Mouse (Mus musculus): ENCODE data around the gene Borcs6. TPM values are rescaled to one million over a fixed set of nuclear protein-coding genes. Genes with fewer than 3 reads are reported as not detected.

The Borcs6 gene
- polyA plus RNA-seq, 1 experiment from 2014 or later, result 6.6 TPM

GRCm38 (mm10) chr11:69064259-69065133 is 5.0 kb downstream of the Borcs6 start:
- peaks cover 20% of the 10 kb centered on the region for H3K4me1 ChIP-seq (ENCODE audit: control insufficient read depth, insufficient read depth, low read length)
- H3K4me3 ChIP-seq (ENCODE audit: low read length), result peak overlapping the region; percentile 89
- 53% methylated on average over 9 of the region's 9 CpGs for WGBS
- H3K9ac ChIP-seq (ENCODE audit: low read depth, low read length), result peak overlapping the region; percentile 59
- no peaks in the 10 kb centered on the region for H3K27me3 ChIP-seq (ENCODE audit: control insufficient read depth, insufficient read depth, low read length)
- H3K36me3 ChIP-seq (ENCODE audit: control insufficient read depth, insufficient read depth, low read length), result no peaks in the 10 kb centered on the region
- H3K27ac ChIP-seq (ENCODE audit: low read depth, low read length), result peak overlapping the region; percentile 71
- no peaks in the 10 kb centered on the region for H3K9me3 ChIP-seq (ENCODE audit: control insufficient read depth, low read length)
- no peak for ATAC-seq (ENCODE audit: low FRiP score, low TSS enrichment)
- H3K4me2 ChIP-seq (replicated peaks; ENCODE audit: low read depth, low read length), result peak overlapping the region; percentile 69

GRCm38 (mm10) chr11:69065394-69065925 is 5.9 kb downstream of the Borcs6 start:
- H3K4me2 ChIP-seq (replicated peaks; ENCODE audit: low read depth, low read length), result peak overlapping the region; percentile 77; the same call in 1 of the 2 replicates
- WGBS, result 70% methylated on average over 3 of the region's 3 CpGs
- H3K9me3 ChIP-seq (ENCODE audit: control insufficient read depth, low read length), result no peaks in the 10 kb centered on the region
- H3K36me3 ChIP-seq (ENCODE audit: control insufficient read depth, insufficient read depth, low read length), result no peaks in the 10 kb centered on the region
- H3K27me3 ChIP-seq (ENCODE audit: control insufficient read depth, insufficient read depth, low read length), result no peaks in the 10 kb centered on the region
- no peak overlapping the region for H3K4me3 ChIP-seq (ENCODE audit: low read length)
- no peak overlapping the region for H3K9ac ChIP-seq (ENCODE audit: low read depth, low read length)
- no peak overlapping the region for H3K27ac ChIP-seq (ENCODE audit: low read depth, low read length)
- H3K4me1 ChIP-seq (ENCODE audit: control insufficient read depth, insufficient read depth, low read length), result peaks cover 24% of the 10 kb centered on the region
- ATAC-seq (ENCODE audit: low FRiP score, low TSS enrichment), result no peak

GRCm38 (mm10) chr11:69066163-69066861 is 6.8 kb downstream of the Borcs6 start:
- ATAC-seq (ENCODE audit: low FRiP score, low TSS enrichment), result no peak
- 1% methylated on average over 29 of the region's 29 CpGs for WGBS
- H3K27ac ChIP-seq (ENCODE audit: low read depth, low read length), result no peak overlapping the region

GRCm38 (mm10) chr11:69066956-69067355 is 7.4 kb downstream of the Borcs6 start:
- Histone ChIP-seq H3K9ac (ENCODE audit: low read depth, low read length) (no peak overlapping the region), H3K4me1 (ENCODE audit: control insufficient read depth, insufficient read depth, low read length) (peaks cover 14% of the 10 kb centered on the region), H3K27me3 (ENCODE audit: control insufficient read depth, insufficient read depth, low read length) (no peaks in the 10 kb centered on the region), H3K4me3 (ENCODE audit: low read length) (peak overlapping the region; percentile 42), H3K27ac (ENCODE audit: low read depth, low read length) (no peak overlapping the region), H3K4me2 (replicated peaks; ENCODE audit: low read depth, low read length) (peak overlapping the region; percentile 77), H3K36me3 (ENCODE audit: control insufficient read depth, insufficient read depth, low read length) (no peaks in the 10 kb centered on the region), H3K9me3 (ENCODE audit: control insufficient read depth, low read length) (no peaks in the 10 kb centered on the region)
- no peak for ATAC-seq (ENCODE audit: low FRiP score, low TSS enrichment)
- WGBS, result 10% methylated on average over 8 of the region's 8 CpGs

More at GRCm38 (mm10) chr11:69066163-69066861, 6.8 kb downstream of the Borcs6 start:
- Histone ChIP-seq H3K4me3 (ENCODE audit: low read length) (peak overlapping the region; percentile 42), H3K36me3 (ENCODE audit: control insufficient read depth, insufficient read depth, low read length) (no peaks in the 10 kb centered on the region), H3K4me1 (ENCODE audit: control insufficient read depth, insufficient read depth, low read length) (peaks cover 18% of the 10 kb centered on the region), H3K4me2 (replicated peaks; ENCODE audit: low read depth, low read length) (peak overlapping the region; percentile 77), H3K27me3 (ENCODE audit: control insufficient read depth, insufficient read depth, low read length) (no peaks in the 10 kb centered on the region), H3K9me3 (ENCODE audit: control insufficient read depth, low read length) (no peaks in the 10 kb centered on the region), H3K9ac (ENCODE audit: low read depth, low read length) (peak overlapping the region; percentile 40; the same call in 1 of the 2 replicates)

- no peaks in the 10 kb centered on the region for H3K27me3 ChIP-seq (ENCODE audit: control insufficient read depth, insufficient read depth, low read length)
- H3K4me2 ChIP-seq (replicated peaks; ENCODE audit: low read depth, low read length), result no peak overlapping the region
- ATAC-seq (ENCODE audit: low FRiP score, low TSS enrichment), result no peak
- no peak overlapping the region for H3K4me3 ChIP-seq (ENCODE audit: low read length)
- H3K9me3 ChIP-seq (ENCODE audit: control insufficient read depth, low read length), result no peaks in the 10 kb centered on the region
- H3K27ac ChIP-seq (ENCODE audit: low read depth, low read length), result no peak overlapping the region
- H3K4me1 ChIP-seq (ENCODE audit: control insufficient read depth, insufficient read depth, low read length), result peaks cover 17% of the 10 kb centered on the region
- H3K36me3 ChIP-seq (ENCODE audit: control insufficient read depth, insufficient read depth, low read length), result no peaks in the 10 kb centered on the region
- 66% methylated on average over 6 of the region's 6 CpGs for WGBS
- H3K9ac ChIP-seq (ENCODE audit: low read depth, low read length), result no peak overlapping the region
Observed at GRCm38 (mm10) chr11:69067601-69068000, 8.1 kb downstream of the Borcs6 start.

GRCm38 (mm10) chr11:69070093-69070492 is 10.6 kb downstream of the Borcs6 start:
- ATAC-seq (ENCODE audit: low FRiP score, low TSS enrichment), result no peak
- H3K4me1 ChIP-seq (ENCODE audit: control insufficient read depth, insufficient read depth, low read length), result peaks cover 24% of the 10 kb centered on the region
- no peaks in the 10 kb centered on the region for H3K9me3 ChIP-seq (ENCODE audit: control insufficient read depth, low read length)
- H3K4me3 ChIP-seq (ENCODE audit: low read length), result peak overlapping the region; percentile 62
- H3K27me3 ChIP-seq (ENCODE audit: control insufficient read depth, insufficient read depth, low read length), result no peaks in the 10 kb centered on the region
- H3K4me2 ChIP-seq (replicated peaks; ENCODE audit: low read depth, low read length), result peak overlapping the region; percentile 72
- peak overlapping the region; percentile 79 for H3K9ac ChIP-seq (ENCODE audit: low read depth, low read length)
- H3K36me3 ChIP-seq (ENCODE audit: control insufficient read depth, insufficient read depth, low read length), result no peaks in the 10 kb centered on the region
- 0% methylated on average over 13 of the region's 13 CpGs for WGBS
- peak overlapping the region; percentile 88 for H3K27ac ChIP-seq (ENCODE audit: low read depth, low read length)

GRCm38 (mm10) chr11:69070590-69071222 is 11.2 kb downstream of the Borcs6 start, which contains the start of gene Tmem107:
TSS of gene Tmem107 (plus strand) at chr11:69070806.
- WGBS, result under 1% methylated on average over 40 of the region's 47 CpGs
- Histone ChIP-seq H3K27ac (ENCODE audit: low read depth, low read length) (peak within 1 kb of the TSS; percentile 88), H3K4me2 (replicated peaks; ENCODE audit: low read depth, low read length) (peak within 1 kb of the TSS; percentile 72), H3K27me3 (ENCODE audit: control insufficient read depth, insufficient read depth, low read length) (no peaks in the 10 kb centered on the region), H3K4me3 (ENCODE audit: low read length) (peak within 1 kb of the TSS; percentile 62), H3K4me1 (ENCODE audit: control insufficient read depth, insufficient read depth, low read length) (peaks cover 24% of the 10 kb centered on the region), H3K9ac (ENCODE audit: low read depth, low read length) (peak within 1 kb of the TSS; percentile 79), H3K9me3 (ENCODE audit: control insufficient read depth, low read length) (no peaks in the 10 kb centered on the region), H3K36me3 (ENCODE audit: control insufficient read depth, insufficient read depth, low read length) (no peaks in the 10 kb centered on the region)
- peak; percentile 89 for ATAC-seq (ENCODE audit: low FRiP score, low TSS enrichment)

- Histone ChIP-seq H3K4me2 (replicated peaks; ENCODE audit: low read depth, low read length) (peak overlapping the region; percentile 72), H3K27ac (ENCODE audit: low read depth, low read length) (peak overlapping the region; percentile 88), H3K27me3 (ENCODE audit: control insufficient read depth, insufficient read depth, low read length) (no peaks in the 10 kb centered on the region), H3K36me3 (ENCODE audit: control insufficient read depth, insufficient read depth, low read length) (no peaks in the 10 kb centered on the region), H3K4me1 (ENCODE audit: control insufficient read depth, insufficient read depth, low read length) (peaks cover 20% of the 10 kb centered on the region; the same call in 1 of the 2 replicates), H3K9ac (ENCODE audit: low read depth, low read length) (peak overlapping the region; percentile 79), H3K9me3 (ENCODE audit: control insufficient read depth, low read length) (no peaks in the 10 kb centered on the region), H3K4me3 (ENCODE audit: low read length) (peak overlapping the region; percentile 62)
- WGBS, result 25% methylated on average over 9 of the region's 9 CpGs
- ATAC-seq (ENCODE audit: low FRiP score, low TSS enrichment), result no peak
Observed at GRCm38 (mm10) chr11:69071262-69071661, 11.7 kb downstream of the Borcs6 start.

All from kidney, embryonic 14.5 days (tissue).